Mouse (Mus musculus) thymus, postnatal 4 days (tissue): ENCODE data around the gene Defb13.
A peak's percentile ranks its signal among the peaks of the same experiment; 100 is the strongest.
"Not testable (repeated sequence)": the region's sequence is repeated elsewhere in the genome, so short reads cannot be mapped to it uniquely, and the experiment has no call there.

Source experiments
- DNase-seq: peaks from one replicate; pipeline ENCODE4 v3.0.0; 2021

Gene Defb13

GRCm38 (mm10) chr8:21946462-21946861 is at the start of gene Defb13:
Gene Defb13, plus strand, starts transcription at chr8:21946762.
- DNase-seq, result no peak

- not testable (repeated sequence) for DNase-seq
Observed at GRCm38 (mm10) chr8:21906290-21906689, 40.3 kb upstream of the Defb13 start, which contains the start of gene Defb11. Gene Defb11, minus strand, starts transcription at chr8:21906412.

- no peak for DNase-seq
Observed at GRCm38 (mm10) chr8:21911931-21912330, 34.6 kb upstream of the Defb13 start.

GRCm38 (mm10) chr8:21912554-21912953 is 34.0 kb upstream of the Defb13 start:
- no peak for DNase-seq

GRCm38 (mm10) chr8:21915625-21916024 is 30.9 kb upstream of the Defb13 start:
- no peak for DNase-seq

- DNase-seq, result not testable (repeated sequence)
Observed at GRCm38 (mm10) chr8:21930754-21931153, 15.8 kb upstream of the Defb13 start.

- DNase-seq, result no peak
Observed at GRCm38 (mm10) chr8:21932610-21933009, 14.0 kb upstream of the Defb13 start, which contains the start of gene Defb15. Gene Defb15, minus strand, starts transcription at chr8:21932710.

- not testable (repeated sequence) for DNase-seq
Observed at GRCm38 (mm10) chr8:21938052-21938451, 8.5 kb upstream of the Defb13 start, which contains the start of gene Defb35. Gene Defb35, plus strand, starts transcription at chr8:21938352.

GRCm38 (mm10) chr8:21947311-21948017 is 902 bp downstream of the Defb13 start:
- no peak for DNase-seq

- DNase-seq, result peak; percentile 52
Observed at GRCm38 (mm10) chr8:21955321-21955720, 8.8 kb downstream of the Defb13 start.

GRCm38 (mm10) chr8:21956336-21956735 is 9.8 kb downstream of the Defb13 start:
- no peak for DNase-seq

- DNase-seq, result no peak
Observed at GRCm38 (mm10) chr8:21958414-21958813, 11.9 kb downstream of the Defb13 start, which contains the start of gene Fam90a1a. Gene Fam90a1a, plus strand, starts transcription at chr8:21958714.

GRCm38 (mm10) chr8:21966646-21967045 is 20.1 kb downstream of the Defb13 start:
- no peak for DNase-seq

- no peak for DNase-seq
Observed at GRCm38 (mm10) chr8:21969475-21969874, 22.9 kb downstream of the Defb13 start, which contains the start of gene Ccdc70. Gene Ccdc70, plus strand, starts transcription at chr8:21969775.

GRCm38 (mm10) chr8:21978193-21978592 is 31.6 kb downstream of the Defb13 start:
- no peak for DNase-seq

- DNase-seq, result no peak
Observed at GRCm38 (mm10) chr8:21981664-21982337, 35.2 kb downstream of the Defb13 start.

GRCm38 (mm10) chr8:21992184-21992583 is 45.6 kb downstream of the Defb13 start:
- DNase-seq, result peak; percentile 17

- DNase-seq, result no peak
Observed at GRCm38 (mm10) chr8:21995181-21995580, 48.6 kb downstream of the Defb13 start.
